Mouse (Mus musculus): Measurements from ENCODE around the gene Atp1a4.

DNA sequence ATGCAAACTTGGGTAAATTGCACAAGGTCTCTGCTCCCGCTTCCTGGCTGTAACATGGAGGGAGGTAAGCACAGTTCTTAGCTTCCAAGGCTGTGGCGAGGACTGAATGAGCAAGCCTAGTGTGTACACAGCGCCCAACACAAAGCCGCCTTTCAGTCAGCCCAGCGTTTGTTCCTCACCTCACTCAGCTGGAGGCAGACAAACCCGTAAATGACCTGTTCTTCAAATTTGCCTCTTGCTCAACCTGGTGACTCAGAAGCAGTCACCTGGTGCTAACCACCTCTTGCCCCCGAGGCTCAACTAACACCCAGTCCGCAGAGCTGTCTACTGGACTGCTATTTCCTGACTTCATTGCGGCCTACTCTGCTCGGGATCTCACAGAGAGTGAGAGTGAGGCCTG is 49.7 kb upstream of the Atp1a4 start:
- TF ChIP-seq POLR2A (IDR thresholded peaks at IDR 0.05; ENCODE audit: extremely low read depth, insufficient read depth, low read length) (no peak), CTCF (IDR thresholded peaks at IDR 0.05; ENCODE audit: low read depth, low read length) (no peak)
